Mouse (Mus musculus): ENCODE measurements around the gene Klhl42.
A peak's percentile ranks its signal among the peaks of the same experiment; 100 is the strongest.

The Klhl42 gene

GRCm38 (mm10) chr6:147091136-147092120 is at the start of gene Klhl42:
Gene Klhl42 (plus strand): TSS chr6:147091379.
- Histone ChIP-seq H3K36me3 (ENCODE audit: control insufficient read depth, insufficient read depth, low read length, poor library complexity, severe bottlenecking) (peaks cover 3% of the 10 kb centered on the region; the same call in 1 of the 2 replicates), H3K27me3 (ENCODE audit: control insufficient read depth, insufficient read depth, low read length, poor library complexity, severe bottlenecking) (no peaks in the 10 kb centered on the region)
- DNase-seq (ENCODE audit: low read depth, low spot score) = peak; percentile 78

- no peaks in the 10 kb centered on the region for H3K27me3 ChIP-seq (ENCODE audit: control insufficient read depth, insufficient read depth, low read length, poor library complexity, severe bottlenecking)
- peak; percentile 80 for DNase-seq (ENCODE audit: low read depth, low spot score)
These were observed 48.6 kb upstream of the Klhl42 start, which contains the start of gene Mrps35 for GRCm38 (mm10) chr6:147042291-147043290. Gene Mrps35 (plus strand): TSS chr6:147042764.

DNA sequence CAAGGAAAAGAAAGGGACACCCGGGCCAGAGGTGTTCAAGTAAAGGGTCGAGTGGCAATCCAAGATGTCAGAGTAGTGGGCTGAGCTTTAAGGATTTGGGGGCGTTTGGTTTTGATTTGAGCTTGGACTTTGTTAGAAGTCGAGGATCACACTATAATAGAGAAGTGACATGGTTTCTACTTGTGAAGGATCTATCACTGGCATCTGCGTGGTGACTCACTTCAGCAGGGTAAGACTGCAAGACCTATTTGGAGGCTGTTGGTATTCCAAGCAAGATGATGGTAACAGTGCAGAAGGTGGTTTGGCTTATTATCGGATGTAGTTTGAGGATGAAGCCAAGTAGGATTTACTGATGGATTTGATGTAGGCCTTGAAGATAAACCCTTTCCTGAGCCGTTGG is 47.5 kb upstream of the Klhl42 start:
- 0 out of 2 replicates have a peak, but pooled peaks cover 4% of the 10 kb centered on the region for H3K36me3 ChIP-seq (ENCODE audit: control insufficient read depth, insufficient read depth, low read length, poor library complexity, severe bottlenecking)
- no peaks in the 10 kb centered on the region for H3K27me3 ChIP-seq (ENCODE audit: control insufficient read depth, insufficient read depth, low read length, poor library complexity, severe bottlenecking)
- DNase-seq (ENCODE audit: low read depth, low spot score) = no peak

More at GRCm38 (mm10) chr6:147042291-147043290, 48.6 kb upstream of the Klhl42 start, which contains the start of gene Mrps35:
- 0 out of 2 replicates have a peak, but pooled peaks cover 2% of the 10 kb centered on the region for H3K36me3 ChIP-seq (ENCODE audit: control insufficient read depth, insufficient read depth, low read length, poor library complexity, severe bottlenecking)

DNA sequence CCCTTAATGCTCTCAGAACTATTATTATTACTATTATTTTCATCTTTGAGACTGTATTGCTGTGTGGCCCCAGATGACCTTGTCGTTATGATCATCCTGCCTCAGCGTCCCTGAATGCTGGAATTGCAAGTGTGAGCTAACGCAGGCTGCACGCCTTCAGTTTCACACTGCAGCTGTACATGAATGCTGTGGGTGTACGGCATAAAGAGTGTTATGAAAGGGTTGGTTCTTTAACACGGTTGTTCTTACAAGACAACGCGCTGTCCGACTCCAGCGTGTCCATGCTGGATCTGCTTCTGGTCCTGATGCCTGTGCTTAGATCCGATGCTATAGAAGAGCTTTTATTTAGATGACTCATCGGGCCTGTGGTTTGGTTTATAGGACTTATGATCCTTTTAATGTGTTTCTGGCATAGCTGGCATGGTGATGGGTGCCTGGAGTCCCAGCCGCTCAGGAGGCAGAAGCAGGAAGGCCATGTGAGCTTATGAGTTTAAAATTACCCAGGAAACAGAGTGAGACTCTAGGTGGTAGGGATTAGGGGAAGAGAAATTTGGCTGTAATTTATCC is 41.9 kb upstream of the Klhl42 start:
- DNase-seq (ENCODE audit: low read depth, low spot score) = no peak
- no peaks in the 10 kb centered on the region for H3K27me3 ChIP-seq (ENCODE audit: control insufficient read depth, insufficient read depth, low read length, poor library complexity, severe bottlenecking)
- peaks cover 22% of the 10 kb centered on the region for H3K36me3 ChIP-seq (ENCODE audit: control insufficient read depth, insufficient read depth, low read length, poor library complexity, severe bottlenecking)

GRCm38 (mm10) chr6:147051666-147052065 is 39.5 kb upstream of the Klhl42 start:
- DNase-seq (ENCODE audit: low read depth, low spot score) = no peak
- Histone ChIP-seq H3K36me3 (ENCODE audit: control insufficient read depth, insufficient read depth, low read length, poor library complexity, severe bottlenecking) (peaks cover 27% of the 10 kb centered on the region), H3K27me3 (ENCODE audit: control insufficient read depth, insufficient read depth, low read length, poor library complexity, severe bottlenecking) (no peaks in the 10 kb centered on the region)

GRCm38 (mm10) chr6:147052440-147052839 is 38.7 kb upstream of the Klhl42 start:
- DNase-seq (ENCODE audit: low read depth, low spot score) = no peak
- Histone ChIP-seq H3K36me3 (ENCODE audit: control insufficient read depth, insufficient read depth, low read length, poor library complexity, severe bottlenecking) (peaks cover 25% of the 10 kb centered on the region), H3K27me3 (ENCODE audit: control insufficient read depth, insufficient read depth, low read length, poor library complexity, severe bottlenecking) (no peaks in the 10 kb centered on the region)

GRCm38 (mm10) chr6:147053785-147054646 is 37.2 kb upstream of the Klhl42 start:
- H3K36me3 ChIP-seq (ENCODE audit: control insufficient read depth, insufficient read depth, low read length, poor library complexity, severe bottlenecking) = peaks cover 22% of the 10 kb centered on the region
- H3K27me3 ChIP-seq (ENCODE audit: control insufficient read depth, insufficient read depth, low read length, poor library complexity, severe bottlenecking) = no peaks in the 10 kb centered on the region
- no peak for DNase-seq (ENCODE audit: low read depth, low spot score)

DNA sequence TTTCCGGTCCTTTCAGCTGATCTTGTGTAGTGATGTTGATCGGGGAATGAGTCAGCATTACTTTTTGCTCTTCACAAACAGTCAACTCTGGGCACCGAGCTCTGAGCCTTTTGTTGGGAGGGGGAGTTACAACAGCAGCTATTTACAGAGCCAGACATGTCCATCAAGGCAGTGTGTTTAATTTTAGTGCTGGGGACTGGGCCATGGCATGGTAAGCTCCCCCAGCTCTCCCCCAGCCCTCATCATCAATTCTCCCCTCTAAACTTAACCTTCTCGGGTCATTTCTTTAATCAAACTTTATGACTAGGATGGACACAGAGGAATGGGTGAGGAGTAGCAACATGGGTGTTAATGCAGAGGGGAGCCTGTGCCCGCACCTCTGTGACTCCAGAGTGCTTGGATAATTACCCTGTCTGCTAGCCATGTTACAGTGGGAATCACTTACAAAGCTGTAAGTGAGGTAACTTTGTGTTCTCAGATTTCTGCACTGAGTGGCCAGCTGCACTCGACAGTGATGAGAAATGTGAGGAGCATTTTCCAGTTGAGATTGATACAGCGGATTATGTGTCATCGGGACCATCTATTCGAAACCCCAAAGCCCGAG is 35.7 kb upstream of the Klhl42 start:
- peaks cover 14% of the 10 kb centered on the region for H3K36me3 ChIP-seq (ENCODE audit: control insufficient read depth, insufficient read depth, low read length, poor library complexity, severe bottlenecking)
- H3K27me3 ChIP-seq (ENCODE audit: control insufficient read depth, insufficient read depth, low read length, poor library complexity, severe bottlenecking) = no peaks in the 10 kb centered on the region
- no peak for DNase-seq (ENCODE audit: low read depth, low spot score)

GRCm38 (mm10) chr6:147059326-147059725 is 31.9 kb upstream of the Klhl42 start:
- no peak for DNase-seq (ENCODE audit: low read depth, low spot score)
- Histone ChIP-seq H3K27me3 (ENCODE audit: control insufficient read depth, insufficient read depth, low read length, poor library complexity, severe bottlenecking) (no peaks in the 10 kb centered on the region), H3K36me3 (ENCODE audit: control insufficient read depth, insufficient read depth, low read length, poor library complexity, severe bottlenecking) (peaks cover 13% of the 10 kb centered on the region)

DNA sequence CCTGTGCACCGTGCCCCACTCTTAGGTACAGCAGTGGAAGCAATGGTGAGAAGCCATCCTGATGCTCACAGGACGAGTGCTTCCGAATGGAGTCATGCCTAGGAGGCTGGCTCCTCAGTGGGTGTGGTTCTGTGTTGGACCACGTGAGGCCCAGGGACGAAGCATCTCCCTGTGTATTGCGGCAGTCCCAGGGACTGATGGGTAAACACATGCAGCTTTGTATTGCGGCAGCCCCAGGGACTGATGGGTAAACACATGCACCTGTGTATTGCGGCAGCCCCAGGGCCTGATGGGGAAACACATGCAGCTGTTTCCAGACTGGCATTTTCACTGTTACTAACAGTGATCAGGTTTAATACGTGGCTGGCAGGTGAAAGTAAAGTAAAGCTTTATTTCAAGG is 29.5 kb upstream of the Klhl42 start:
- peaks cover 8% of the 10 kb centered on the region for H3K36me3 ChIP-seq (ENCODE audit: control insufficient read depth, insufficient read depth, low read length, poor library complexity, severe bottlenecking)
- DNase-seq (ENCODE audit: low read depth, low spot score) = no peak
- H3K27me3 ChIP-seq (ENCODE audit: control insufficient read depth, insufficient read depth, low read length, poor library complexity, severe bottlenecking) = no peaks in the 10 kb centered on the region

GRCm38 (mm10) chr6:147062034-147062433 is 29.1 kb upstream of the Klhl42 start:
- Histone ChIP-seq H3K36me3 (ENCODE audit: control insufficient read depth, insufficient read depth, low read length, poor library complexity, severe bottlenecking) (peaks cover 8% of the 10 kb centered on the region), H3K27me3 (ENCODE audit: control insufficient read depth, insufficient read depth, low read length, poor library complexity, severe bottlenecking) (no peaks in the 10 kb centered on the region)
- DNase-seq (ENCODE audit: low read depth, low spot score) = no peak

DNA sequence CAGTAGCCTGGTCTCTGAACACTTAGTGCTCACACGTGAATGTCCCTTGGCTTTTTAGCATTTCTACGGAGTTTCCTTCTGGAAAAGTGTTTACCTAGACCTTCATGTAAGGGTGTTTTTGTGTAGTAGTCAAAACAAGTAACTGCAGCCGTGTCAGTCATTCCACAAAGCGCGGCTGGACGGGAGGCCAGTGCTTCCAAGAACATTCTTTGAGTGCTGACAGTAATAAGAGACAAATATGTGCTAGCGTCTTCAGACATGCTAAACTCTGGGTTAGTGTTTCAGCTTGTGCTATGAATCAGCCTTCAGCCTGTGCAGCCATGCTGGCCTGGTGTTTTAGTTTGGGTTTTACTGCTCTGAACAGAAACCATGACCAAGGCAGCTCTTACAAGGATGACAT is 28.5 kb upstream of the Klhl42 start:
- DNase-seq (ENCODE audit: low read depth, low spot score) = no peak

GRCm38 (mm10) chr6:147064226-147064943 is 26.8 kb upstream of the Klhl42 start:
- no peak for DNase-seq (ENCODE audit: low read depth, low spot score)
- H3K36me3 ChIP-seq (ENCODE audit: control insufficient read depth, insufficient read depth, low read length, poor library complexity, severe bottlenecking) = peaks cover 8% of the 10 kb centered on the region
- H3K27me3 ChIP-seq (ENCODE audit: control insufficient read depth, insufficient read depth, low read length, poor library complexity, severe bottlenecking) = no peaks in the 10 kb centered on the region

More for the DNA sequence above, 28.5 kb upstream of the Klhl42 start:
- Histone ChIP-seq H3K36me3 (ENCODE audit: control insufficient read depth, insufficient read depth, low read length, poor library complexity, severe bottlenecking) (peaks cover 8% of the 10 kb centered on the region), H3K27me3 (ENCODE audit: control insufficient read depth, insufficient read depth, low read length, poor library complexity, severe bottlenecking) (no peaks in the 10 kb centered on the region)
